Mouse (Mus musculus) liver, adult (tissue): ENCODE results near the gene Nsl1.

Experiments
- GATA4 ChIP-seq: IDR thresholded peaks from 2 replicates; pipeline ENCODE4 v1.6.1; 2014; ENCODE audit warnings: mild to moderate bottlenecking, low read length; ENCODE audit not compliant: insufficient replicate concordance

Gene Nsl1

GRCm38 (mm10) chr1:191099772-191100291, 37.0 kb downstream of the Nsl1 start:
- no peak for TF ChIP-seq GATA4

- TF ChIP-seq GATA4: no peak
Observed at GRCm38 (mm10) chr1:191102730-191103370, 40.0 kb downstream of the Nsl1 start.

GRCm38 (mm10) chr1:191105246-191105645, 42.4 kb downstream of the Nsl1 start:
- no peak for TF ChIP-seq GATA4

GRCm38 (mm10) chr1:191107306-191107705, 44.5 kb downstream of the Nsl1 start:
- TF ChIP-seq GATA4: no peak

- no peak for TF ChIP-seq GATA4
Observed at GRCm38 (mm10) chr1:191109907-191110306, 47.1 kb downstream of the Nsl1 start.

- TF ChIP-seq GATA4: no peak
Observed at GRCm38 (mm10) chr1:191111146-191111545, 48.3 kb downstream of the Nsl1 start.

GRCm38 (mm10) chr1:191114868-191115267, 52.1 kb downstream of the Nsl1 start:
- TF ChIP-seq GATA4: no peak

- TF ChIP-seq GATA4: no peak
Observed at GRCm38 (mm10) chr1:191115514-191116238, 52.9 kb downstream of the Nsl1 start.

GRCm38 (mm10) chr1:191122744-191123143, 59.9 kb downstream of the Nsl1 start:
- no peak for TF ChIP-seq GATA4

- no peak for TF ChIP-seq GATA4
Observed at GRCm38 (mm10) chr1:191123696-191124095, 60.9 kb downstream of the Nsl1 start.

GRCm38 (mm10) chr1:191124288-191124687, 61.5 kb downstream of the Nsl1 start:
- no peak for TF ChIP-seq GATA4

- TF ChIP-seq GATA4: no peak
Observed at GRCm38 (mm10) chr1:191125811-191126638, 63.2 kb downstream of the Nsl1 start.

GRCm38 (mm10) chr1:191131692-191132091, 68.9 kb downstream of the Nsl1 start:
- no peak for TF ChIP-seq GATA4

GRCm38 (mm10) chr1:191132240-191132639, 69.4 kb downstream of the Nsl1 start:
- no peak for TF ChIP-seq GATA4

- TF ChIP-seq GATA4: no peak
Observed at GRCm38 (mm10) chr1:191132934-191133333, 70.1 kb downstream of the Nsl1 start.
